Mouse (Mus musculus): ENCODE measurements around the gene Btnl10. TPM values are rescaled to one million over a fixed set of nuclear protein-coding genes. Genes with fewer than 3 reads are reported as not detected.

Btnl10 gene
- polyA plus RNA-seq, 1 experiment from 2014 or later: 0.80 TPM

DNA sequence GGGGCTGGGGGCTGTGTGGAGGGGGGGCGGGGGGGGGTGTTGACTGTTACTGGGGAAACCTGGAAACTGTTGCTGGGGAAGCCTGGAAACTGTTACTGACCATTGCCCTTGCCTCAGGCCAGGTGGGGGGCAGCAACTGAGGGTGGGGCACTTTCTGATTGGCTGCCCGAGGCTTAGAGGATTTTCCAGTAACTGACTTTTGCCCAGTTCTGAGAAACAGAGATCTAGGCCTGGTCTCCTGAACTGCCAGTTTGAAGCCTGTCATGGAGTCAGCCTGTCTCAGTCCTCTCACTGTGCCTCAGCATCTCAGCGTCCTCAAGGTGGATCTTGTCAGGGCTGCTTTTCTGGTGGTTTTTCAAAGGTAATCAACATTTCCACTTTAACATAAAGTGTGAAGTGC, 56.7 kb downstream of the Btnl10 start:
- no peak overlapping the region for H3K4me3 ChIP-seq (replicated peaks; ENCODE audit: low read length)
- H3K27ac ChIP-seq (ENCODE audit: low read length): no peak overlapping the region
- no peak overlapping the region for H3K4me2 ChIP-seq (ENCODE audit: low read depth, low read length)
- peaks cover 11% of the 10 kb centered on the region for H3K4me1 ChIP-seq (ENCODE audit: control insufficient read depth, insufficient read depth, low read length)
- ATAC-seq (ENCODE audit: insufficient read depth, low FRiP score): no peak
- 91% methylated on average over 3 of the region's 3 CpGs for WGBS
- H3K27me3 ChIP-seq (ENCODE audit: control insufficient read depth, insufficient read depth, low read length): no peaks in the 10 kb centered on the region
- no peaks in the 10 kb centered on the region for H3K9me3 ChIP-seq (replicated peaks; ENCODE audit: control insufficient read depth, low read length)
- H3K9ac ChIP-seq (ENCODE audit: low read length): no peak overlapping the region
- peaks cover 6% of the 10 kb centered on the region; the same call in 1 of the 2 replicates for H3K36me3 ChIP-seq (ENCODE audit: control insufficient read depth, insufficient read depth, low read length)

Small RNA genes lying within 50 kb of the gene (microRNA-seq; reads per million reads assigned to microRNA genes)
- not detected for gene Gm44313

Other genes starting within 250 kb of the Btnl10 start
- not detected in 2 replicates for gene Olfr320, start 236.8 kb upstream of the Btnl10 start, polyA plus RNA-seq (2015; fragmentation: Nextera tagmentation; extraction: Ambion mirVana)
- not detected in 2 replicates for gene Olfr319, start 218.7 kb upstream of the Btnl10 start, polyA plus RNA-seq (2015; fragmentation: Nextera tagmentation; extraction: Ambion mirVana)
- gene Olfr318, start 193.9 kb upstream of the Btnl10 start, polyA plus RNA-seq (2015; fragmentation: Nextera tagmentation; extraction: Ambion mirVana): not detected in 2 replicates
- not detected in 2 replicates for gene Olfr317, start 178.7 kb upstream of the Btnl10 start, polyA plus RNA-seq (2015; fragmentation: Nextera tagmentation; extraction: Ambion mirVana)
- not detected in 2 replicates for gene Olfr316, start 165.2 kb upstream of the Btnl10 start, polyA plus RNA-seq (2015; fragmentation: Nextera tagmentation; extraction: Ambion mirVana)
- gene Olfr315, start 144.7 kb upstream of the Btnl10 start, polyA plus RNA-seq (2015; fragmentation: Nextera tagmentation; extraction: Ambion mirVana): not detected in 2 replicates
- gene Olfr314, start 135.0 kb upstream of the Btnl10 start, polyA plus RNA-seq (2015; fragmentation: Nextera tagmentation; extraction: Ambion mirVana): not detected in 2 replicates
- gene Fam183b, start 115.9 kb upstream of the Btnl10 start, polyA plus RNA-seq (2015; fragmentation: Nextera tagmentation; extraction: Ambion mirVana): 5.2 and 5.4 TPM in 2 replicates
- not detected in 2 replicates for gene Olfr313, start 102.9 kb upstream of the Btnl10 start, polyA plus RNA-seq (2015; fragmentation: Nextera tagmentation; extraction: Ambion mirVana)
- not detected in 2 replicates for gene Olfr312, start 88.7 kb upstream of the Btnl10 start, polyA plus RNA-seq (2015; fragmentation: Nextera tagmentation; extraction: Ambion mirVana)
- not detected in 2 replicates for gene Olfr311, start 78.7 kb upstream of the Btnl10 start, polyA plus RNA-seq (2015; fragmentation: Nextera tagmentation; extraction: Ambion mirVana)
- 9.5 TPM in 2 replicates for gene Gm12258, start 70.8 kb upstream of the Btnl10 start, polyA plus RNA-seq (2015; fragmentation: Nextera tagmentation; extraction: Ambion mirVana)
- 5.9 and 7.7 TPM in 2 replicates for gene 2810021J22Rik, start 50.7 kb upstream of the Btnl10 start, polyA plus RNA-seq (2015; fragmentation: Nextera tagmentation; extraction: Ambion mirVana)
- 4.7 and 5.4 TPM in 2 replicates for gene Zfp39, start 13.7 kb upstream of the Btnl10 start, polyA plus RNA-seq (2015; fragmentation: Nextera tagmentation; extraction: Ambion mirVana)
- 113 TPM in 2 replicates for gene Rnf187, start 21.0 kb downstream of the Btnl10 start, polyA plus RNA-seq (2015; fragmentation: Nextera tagmentation; extraction: Ambion mirVana)
- 44.0 and 50.7 TPM in 2 replicates for gene Hist3h2ba, start 31.0 kb downstream of the Btnl10 start, polyA plus RNA-seq (2015; fragmentation: Nextera tagmentation; extraction: Ambion mirVana)
- 28.1 and 33.0 TPM in 2 replicates for gene Hist3h2a, start 36.8 kb downstream of the Btnl10 start, polyA plus RNA-seq (2015; fragmentation: Nextera tagmentation; extraction: Ambion mirVana)
- gene Trim17, start 36.8 kb downstream of the Btnl10 start, polyA plus RNA-seq (2015; fragmentation: Nextera tagmentation; extraction: Ambion mirVana): 0.17 and 0.27 TPM in 2 replicates
- 20.5 and 20.8 TPM in 2 replicates for gene Trim11, start 60.2 kb downstream of the Btnl10 start, polyA plus RNA-seq (2015; fragmentation: Nextera tagmentation; extraction: Ambion mirVana)
- 0.69 and 1.7 TPM in 2 replicates for gene Obscn, start 218.5 kb downstream of the Btnl10 start, polyA plus RNA-seq (2015; fragmentation: Nextera tagmentation; extraction: Ambion mirVana)
- gene Iba57, start 245.8 kb downstream of the Btnl10 start, polyA plus RNA-seq (2015; fragmentation: Nextera tagmentation; extraction: Ambion mirVana): 7.0 and 9.3 TPM in 2 replicates